Mouse (Mus musculus): ENCODE results near the gene Ndufv3.
A peak's percentile ranks its signal among the peaks of the same experiment; 100 is the strongest.
"Not testable (repeated sequence)": the region's sequence is repeated elsewhere in the genome, so short reads cannot be mapped to it uniquely, and the experiment has no call there.

Ndufv3 gene

GRCm38 (mm10) chr17:31511792-31512495, 8.0 kb upstream of the Ndufv3 start:
- DNase-seq (ENCODE audit: low spot score): peak; percentile 86

- no peak for DNase-seq (ENCODE audit: low spot score)
Observed at GRCm38 (mm10) chr17:31512593-31512992, 7.3 kb upstream of the Ndufv3 start.

GRCm38 (mm10) chr17:31514696-31515095, 5.2 kb upstream of the Ndufv3 start:
- no peak for DNase-seq (ENCODE audit: low spot score)

- DNase-seq (ENCODE audit: low spot score): no peak
Observed at GRCm38 (mm10) chr17:31519344-31519945, 470 bp upstream of the Ndufv3 start.

- DNase-seq (ENCODE audit: low spot score): peak; percentile 36
Observed at GRCm38 (mm10) chr17:31520895-31521294, 980 bp downstream of the Ndufv3 start.

GRCm38 (mm10) chr17:31521948-31522347, 2.0 kb downstream of the Ndufv3 start:
- no peak for DNase-seq (ENCODE audit: low spot score)

- DNase-seq (ENCODE audit: low spot score): no peak
Observed at GRCm38 (mm10) chr17:31525114-31525513, 5.2 kb downstream of the Ndufv3 start.

GRCm38 (mm10) chr17:31525816-31526215, 5.9 kb downstream of the Ndufv3 start:
- DNase-seq (ENCODE audit: low spot score): no peak

GRCm38 (mm10) chr17:31529314-31529713, 9.4 kb downstream of the Ndufv3 start:
- DNase-seq (ENCODE audit: low spot score): peak; percentile 37

- DNase-seq (ENCODE audit: low spot score): no peak
Observed at GRCm38 (mm10) chr17:31531441-31532158, 11.7 kb downstream of the Ndufv3 start.

- not testable (repeated sequence) for DNase-seq (ENCODE audit: low spot score)
Observed at GRCm38 (mm10) chr17:31532331-31532730, 12.4 kb downstream of the Ndufv3 start.

GRCm38 (mm10) chr17:31535358-31535757, 15.4 kb downstream of the Ndufv3 start:
- DNase-seq (ENCODE audit: low spot score): no peak

- peak; percentile 82 for DNase-seq (ENCODE audit: low spot score)
Observed at GRCm38 (mm10) chr17:31535871-31536629, 16.1 kb downstream of the Ndufv3 start.

GRCm38 (mm10) chr17:31540101-31540500, 20.2 kb downstream of the Ndufv3 start:
- DNase-seq (ENCODE audit: low spot score): no peak

- no peak for DNase-seq (ENCODE audit: low spot score)
Observed at GRCm38 (mm10) chr17:31540809-31541459, 21.0 kb downstream of the Ndufv3 start.

GRCm38 (mm10) chr17:31541460-31541831, 21.5 kb downstream of the Ndufv3 start:
- DNase-seq (ENCODE audit: low spot score): no peak

- no peak for DNase-seq (ENCODE audit: low spot score)
Observed at GRCm38 (mm10) chr17:31543574-31543973, 23.7 kb downstream of the Ndufv3 start.

GRCm38 (mm10) chr17:31546444-31547196, 26.7 kb downstream of the Ndufv3 start:
- DNase-seq (ENCODE audit: low spot score): no peak

GRCm38 (mm10) chr17:31547974-31548373, 28.1 kb downstream of the Ndufv3 start:
- no peak for DNase-seq (ENCODE audit: low spot score)

GRCm38 (mm10) chr17:31549389-31549788, 29.5 kb downstream of the Ndufv3 start:
- no peak for DNase-seq (ENCODE audit: low spot score)

- DNase-seq (ENCODE audit: low spot score): not testable (repeated sequence)
Observed at GRCm38 (mm10) chr17:31552601-31553000, 32.7 kb downstream of the Ndufv3 start.
